Mouse (Mus musculus) 3T3-L1 (cell line): ENCODE measurements around the gene Trpm6.
A peak's percentile ranks its signal among the peaks of the same experiment; 100 is the strongest.

Source experiments
- DNase-seq: peaks from one replicate; pipeline ENCODE4 v3.0.0-alpha.2; 2015; ENCODE audit warnings: low read depth, low spot score

The Trpm6 gene

GRCm38 (mm10) chr19:18888491-18889116 is 138.8 kb downstream of the Trpm6 start:
- DNase-seq = no peak

- peak; percentile 15 for DNase-seq
These were observed 139.4 kb downstream of the Trpm6 start for GRCm38 (mm10) chr19:18889117-18889627.

GRCm38 (mm10) chr19:18889632-18890031 is 139.8 kb downstream of the Trpm6 start:
- no peak for DNase-seq

- peak; percentile 100 for DNase-seq
These were observed 140.4 kb downstream of the Trpm6 start for GRCm38 (mm10) chr19:18890216-18890615.

- DNase-seq = no peak
These were observed 148.5 kb downstream of the Trpm6 start for GRCm38 (mm10) chr19:18898238-18898637.

GRCm38 (mm10) chr19:18902041-18902693 is 152.4 kb downstream of the Trpm6 start:
- no peak for DNase-seq

- no peak for DNase-seq
These were observed 152.9 kb downstream of the Trpm6 start for GRCm38 (mm10) chr19:18902694-18903067.

GRCm38 (mm10) chr19:18905511-18905910 is 155.7 kb downstream of the Trpm6 start:
- no peak for DNase-seq

- no peak for DNase-seq
These were observed 159.9 kb downstream of the Trpm6 start for GRCm38 (mm10) chr19:18909641-18910040.

GRCm38 (mm10) chr19:18911755-18912340 is 162.1 kb downstream of the Trpm6 start:
- peak; percentile 38 for DNase-seq

GRCm38 (mm10) chr19:18941391-18941790 is 191.6 kb downstream of the Trpm6 start:
- peak; percentile 5 for DNase-seq
